ENCODE assay signal across 9 mouse cellular contexts in genomic region chr10:111834925-111835823, GRCm38 (mm10).
DNase-seq lines count a peak whose midpoint lies in the region; ATAC-seq and TF ChIP-seq lines count a peak whose summit lies in the region.
"Had no signal": no experiment of that assay in that cellular context is flagged by ENCODE, and none has a peak within 500 bp of the region (broad histone marks: within the 10 kb centered on the region; RNA-seq: fewer than 3 reads in every experiment).

No protein-coding gene starts in this region.

- WGBS in midbrain, postnatal 0 days = 49% methylated on average over 11 of the region's 11 CpGs
- WGBS in midbrain, embryonic 15.5 days = 43% methylated on average over 11 of the region's 11 CpGs
- WGBS in liver, embryonic 13.5 days (ENCODE audit: insufficient replicate concordance) = 22% methylated on average over 11 of the region's 11 CpGs

- TF ChIP-seq CTCF in midbrain, postnatal 0 days (IDR thresholded peaks at IDR 0.05) = no peak

- H3K36me3 ChIP-seq in midbrain, postnatal 0 days (ENCODE audit: insufficient read depth, low read length) = no peaks in the 10 kb centered on the region
- no peaks in the 10 kb centered on the region for H3K36me3 ChIP-seq in midbrain, embryonic 15.5 days (replicated peaks)
- H3K36me3 ChIP-seq in liver, embryonic 13.5 days = no peaks in the 10 kb centered on the region

- H3K27me3 ChIP-seq in midbrain, postnatal 0 days (ENCODE audit: insufficient read depth, low read length) = no peaks in the 10 kb centered on the region
- 0 out of 2 replicates have a peak, but pooled peaks cover 4% of the 10 kb centered on the region for H3K27me3 ChIP-seq in midbrain, embryonic 15.5 days (replicated peaks)
- no peaks in the 10 kb centered on the region for H3K27me3 ChIP-seq in liver, embryonic 13.5 days

- H3K9ac ChIP-seq in midbrain, postnatal 0 days (replicated peaks; ENCODE audit: low read length, poor library complexity, severe bottlenecking) = no peak overlapping the region
- H3K9ac ChIP-seq in midbrain, embryonic 15.5 days = no peak overlapping the region
- no peak overlapping the region; the same call in 1 of the 2 replicates for H3K9ac ChIP-seq in liver, embryonic 13.5 days

- DNase-seq in adrenal gland, adult (ENCODE audit: inconsistent age in 2 of 2, low spot score in 1 of 2) = peak; percentile 20 to 60
- no peak for DNase-seq in adrenal gland, adult 8-10 months
- DNase-seq in midbrain, postnatal 0 days (ENCODE audit: low spot score) = peak; percentile 43
- DNase-seq in liver, embryonic 13.5 days = peak; percentile 10
- DNase-seq in Muller cell, postnatal 12 days (ENCODE audit: inconsistent ontology term) = no peak
- DNase-seq in right cerebral cortex, postnatal 36 days (ENCODE audit: low spot score in 2 of 2) = no peak
- DNase-seq in layer of hippocampus, adult 9-11 months = no peak

- H3K4me3 ChIP-seq in midbrain, postnatal 0 days (ENCODE audit: low read depth, low read length) = no peak overlapping the region
- no peak overlapping the region for H3K4me3 ChIP-seq in midbrain, embryonic 15.5 days
- no peak overlapping the region for H3K4me3 ChIP-seq in liver, embryonic 13.5 days (replicated peaks)
- H3K4me3 ChIP-seq: erythroblast, embryonic 14.5 days had no signal

- ATAC-seq in midbrain, postnatal 0 days (ENCODE audit: low FRiP score) = no peak
- ATAC-seq in midbrain, embryonic 15.5 days (replicated peaks) = no peak
- peak; percentile 74 for ATAC-seq in liver, embryonic 13.5 days (ENCODE audit: low read depth)

- no peak overlapping the region for H3K27ac ChIP-seq in midbrain, postnatal 0 days (ENCODE audit: low read depth, low read length)
- H3K27ac ChIP-seq in midbrain, embryonic 15.5 days = no peak overlapping the region
- H3K27ac ChIP-seq in liver, embryonic 13.5 days = peak overlapping the region; percentile 20

- H3K4me2 ChIP-seq in midbrain, postnatal 0 days (ENCODE audit: low read depth, low read length, poor library complexity, severe bottlenecking) = no peak overlapping the region
- H3K4me2 ChIP-seq in midbrain, embryonic 15.5 days = no peak overlapping the region
- H3K4me2 ChIP-seq in liver, embryonic 13.5 days = peak overlapping the region; percentile 31

- no peaks in the 10 kb centered on the region for H3K4me1 ChIP-seq in midbrain, postnatal 0 days (ENCODE audit: insufficient read depth, low read length)
- peaks cover 4% of the 10 kb centered on the region; the same call in 1 of the 2 replicates for H3K4me1 ChIP-seq in midbrain, embryonic 15.5 days
- H3K4me1 ChIP-seq in liver, embryonic 13.5 days (replicated peaks) = peaks cover 26% of the 10 kb centered on the region

- no peaks in the 10 kb centered on the region for H3K9me3 ChIP-seq in midbrain, postnatal 0 days (ENCODE audit: low read length)
- no peaks in the 10 kb centered on the region for H3K9me3 ChIP-seq in midbrain, embryonic 15.5 days
- no peaks in the 10 kb centered on the region for H3K9me3 ChIP-seq in liver, embryonic 13.5 days (replicated peaks)

Comparison
In these comparisons a context has a peak if more than half of its experiments do, and no peak if none do; other contexts are left out.
1. DNase-seq: peak in adrenal gland, adult (2 of 2), midbrain, postnatal 0 days (single experiment) and liver, embryonic 13.5 days (single experiment); none in adrenal gland, adult 8-10 months (single experiment), Muller cell, postnatal 12 days (single experiment), right cerebral cortex, postnatal 36 days (0 of 2) and layer of hippocampus, adult 9-11 months (single experiment).